Mouse (Mus musculus) urinary bladder, postnatal 36 days (tissue): ENCODE data around the gene Ppia.
A peak's percentile ranks its signal among the peaks of the same experiment; 100 is the strongest.
"Not testable (repeated sequence)": the region's sequence is repeated elsewhere in the genome, so short reads cannot be mapped to it uniquely, and the experiment has no call there.

Source experiments
- DNase-seq, 2 experiments: peaks; one replicate each; pipeline ENCODE4 v3.0.0; 2022; ENCODE audit warnings: low spot score in 2 of 2, mixed read lengths in 1 of 2

Gene Ppia

GRCm38 (mm10) chr11:6404699-6405566, 10.3 kb upstream of the Ppia start:
- DNase-seq = no peak

GRCm38 (mm10) chr11:6405591-6406081, 9.6 kb upstream of the Ppia start:
- DNase-seq = peak in 1 of 2 experiments; percentile 38

GRCm38 (mm10) chr11:6406251-6407161, 8.7 kb upstream of the Ppia start:
- DNase-seq = peak; percentile 67 to 77

DNA sequence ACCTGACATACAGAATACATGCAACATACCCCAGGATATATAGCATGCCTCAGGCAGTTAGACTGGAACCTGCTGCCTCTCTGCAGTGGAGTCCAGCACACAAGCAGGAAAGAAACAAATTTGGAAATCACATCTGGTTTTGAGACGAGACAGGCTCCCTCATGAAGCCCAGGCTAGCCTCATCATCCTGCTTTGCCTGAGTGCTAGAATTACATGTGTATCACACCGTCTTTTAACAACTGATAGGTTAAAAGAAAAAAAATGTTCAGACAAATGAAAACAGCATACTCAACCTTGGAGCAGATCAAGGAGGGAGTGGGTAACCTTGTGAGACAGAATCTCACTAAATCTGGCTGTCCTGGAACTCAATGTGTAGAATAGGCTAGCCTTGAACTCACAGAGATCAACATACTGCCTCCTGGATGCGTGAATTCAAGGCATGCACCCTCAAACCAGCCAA, 8.1 kb upstream of the Ppia start:
- DNase-seq = no peak

- no peak for DNase-seq
Measured at GRCm38 (mm10) chr11:6410050-6410602, 5.1 kb upstream of the Ppia start.

- not testable (repeated sequence) for DNase-seq
Measured at GRCm38 (mm10) chr11:6410755-6411154, 4.5 kb upstream of the Ppia start.

DNA sequence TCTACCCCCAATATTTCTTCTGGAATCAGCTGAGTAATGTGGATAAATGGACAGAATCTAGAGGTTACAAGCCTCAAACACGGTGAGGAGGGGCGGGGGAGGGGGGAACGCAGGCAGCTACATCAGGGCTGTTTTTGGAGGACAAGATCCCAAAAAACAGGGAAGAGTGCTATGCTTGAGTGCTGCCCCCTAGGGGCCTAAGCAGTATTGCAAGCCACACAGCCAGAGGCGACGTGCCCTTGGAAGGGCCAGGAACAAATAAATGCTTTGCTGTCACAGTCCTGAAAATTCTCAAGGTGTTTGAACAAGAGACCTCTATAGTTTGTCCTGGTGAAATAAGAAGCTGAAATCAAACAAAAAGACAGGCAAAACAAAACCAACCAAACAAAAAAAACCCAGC, 3.6 kb upstream of the Ppia start:
- peak; percentile 70 to 72 for DNase-seq

DNA sequence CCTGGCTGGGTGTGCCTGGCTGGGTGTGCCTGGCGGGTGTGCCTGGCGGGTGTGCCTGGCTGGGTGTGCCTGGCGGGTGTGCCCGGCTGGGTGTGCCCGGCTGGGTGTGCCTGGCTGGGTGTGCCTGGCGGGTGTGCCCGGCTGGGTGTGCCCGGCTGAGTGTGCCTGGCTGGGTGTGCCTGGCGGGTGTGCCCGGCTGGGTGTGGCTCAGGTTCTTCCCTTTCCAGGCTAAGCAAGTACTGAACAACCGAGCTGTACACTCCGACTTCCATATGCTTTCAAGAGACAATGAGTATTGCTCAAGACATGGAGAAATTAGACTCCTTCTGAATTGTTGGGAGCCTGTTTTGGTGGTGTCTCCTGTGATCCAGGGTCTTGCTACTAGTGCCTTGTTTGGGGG, 2.0 kb upstream of the Ppia start:
- DNase-seq = no peak

DNA sequence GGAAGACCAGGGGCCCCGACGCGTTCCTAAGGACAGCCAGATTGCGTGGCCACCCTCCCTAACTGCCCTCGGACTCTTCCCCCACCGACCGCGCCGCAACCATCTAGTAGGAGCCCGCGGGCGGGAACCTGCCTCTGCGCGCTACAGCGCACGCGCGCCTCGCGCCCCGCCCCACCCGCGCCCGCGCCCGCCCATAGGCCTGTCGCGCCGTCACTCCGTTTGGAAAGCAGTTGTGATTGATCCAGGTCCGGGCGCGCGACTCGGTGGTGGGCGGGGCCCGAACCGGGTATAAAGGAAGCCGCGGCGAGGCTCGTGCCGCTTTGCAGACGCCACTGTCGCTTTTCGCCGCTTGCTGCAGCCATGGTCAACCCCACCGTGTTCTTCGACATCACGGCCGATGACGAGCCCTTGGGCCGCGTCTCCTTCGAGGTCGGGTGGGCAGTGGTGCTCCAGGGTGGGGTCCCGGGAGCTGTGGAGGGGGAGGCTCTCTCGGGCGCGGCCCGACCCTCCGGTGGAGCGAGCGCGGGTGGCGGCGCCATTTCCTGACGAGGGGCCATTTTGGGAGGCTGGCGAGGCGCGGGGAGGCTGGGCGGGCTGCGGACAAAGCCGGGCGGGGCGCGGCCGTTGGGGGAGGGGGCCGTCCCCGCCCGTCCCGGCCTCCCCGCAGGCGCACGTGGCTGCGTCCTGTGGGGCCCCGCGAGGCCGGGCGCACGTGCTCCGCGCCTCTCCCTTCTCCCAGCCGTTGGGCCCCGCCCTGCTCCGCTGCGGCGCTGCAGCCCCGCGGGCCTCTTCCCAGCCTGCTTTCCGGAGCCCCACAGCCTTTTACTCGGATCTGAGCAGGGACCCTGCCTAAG, 535 bp downstream of the Ppia start:
- DNase-seq = peak; percentile 98 to 100

GRCm38 (mm10) chr11:6416405-6417034, 1.3 kb downstream of the Ppia start:
- peak; percentile 74 to 87 for DNase-seq

GRCm38 (mm10) chr11:6417069-6417468, 1.8 kb downstream of the Ppia start:
- no peak for DNase-seq

DNA sequence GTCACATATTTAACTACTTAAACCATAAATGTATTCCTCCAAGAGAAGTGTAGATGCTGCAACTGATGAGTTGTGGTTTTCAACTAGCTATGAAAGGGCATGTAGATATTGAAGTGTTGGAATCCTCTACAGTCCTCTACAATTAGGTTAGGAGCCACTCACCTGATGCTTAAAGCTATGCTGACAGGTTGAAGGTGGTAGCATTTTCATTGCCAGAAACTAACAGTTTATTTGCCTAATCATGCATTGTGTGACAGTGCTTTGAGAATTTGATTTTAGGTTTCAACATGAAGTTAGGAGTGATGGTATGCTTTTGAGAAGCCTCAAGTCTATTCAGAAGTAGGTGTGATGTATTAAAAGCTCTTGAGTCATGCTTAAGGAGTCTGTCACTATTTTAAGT, 2.2 kb downstream of the Ppia start:
- no peak for DNase-seq

DNA sequence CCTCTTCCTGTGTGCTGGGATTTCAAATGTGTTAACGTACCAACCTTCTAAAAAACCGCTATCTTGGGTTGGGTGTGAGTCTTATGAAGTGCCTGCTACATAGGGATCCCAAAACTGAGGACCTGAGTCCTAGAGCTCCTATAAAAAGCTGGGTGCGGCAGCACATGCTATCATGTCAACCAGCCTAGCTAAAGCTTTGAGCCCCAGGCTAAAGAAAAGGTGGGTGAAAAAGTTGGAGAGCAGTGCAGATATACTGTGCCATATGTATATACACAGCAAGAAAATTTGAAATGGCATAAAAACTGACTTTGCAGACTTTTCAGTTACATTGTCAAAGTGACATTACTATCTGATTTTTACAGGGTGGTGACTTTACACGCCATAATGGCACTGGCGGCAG, 3.5 kb downstream of the Ppia start:
- no peak for DNase-seq

DNA sequence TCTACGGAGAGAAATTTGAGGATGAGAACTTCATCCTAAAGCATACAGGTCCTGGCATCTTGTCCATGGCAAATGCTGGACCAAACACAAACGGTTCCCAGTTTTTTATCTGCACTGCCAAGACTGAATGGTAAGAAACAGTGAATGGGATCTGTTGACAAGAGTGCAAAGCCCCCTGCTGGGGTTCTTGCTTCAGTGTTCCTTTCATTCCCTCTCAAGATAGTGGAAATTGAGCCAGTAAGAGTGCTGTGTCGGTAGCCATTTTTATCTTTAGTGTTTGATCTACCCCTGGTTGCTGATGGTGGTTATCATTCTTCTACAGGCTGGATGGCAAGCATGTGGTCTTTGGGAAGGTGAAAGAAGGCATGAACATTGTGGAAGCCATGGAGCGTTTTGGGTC, 3.9 kb downstream of the Ppia start:
- not testable (repeated sequence) for DNase-seq

DNA sequence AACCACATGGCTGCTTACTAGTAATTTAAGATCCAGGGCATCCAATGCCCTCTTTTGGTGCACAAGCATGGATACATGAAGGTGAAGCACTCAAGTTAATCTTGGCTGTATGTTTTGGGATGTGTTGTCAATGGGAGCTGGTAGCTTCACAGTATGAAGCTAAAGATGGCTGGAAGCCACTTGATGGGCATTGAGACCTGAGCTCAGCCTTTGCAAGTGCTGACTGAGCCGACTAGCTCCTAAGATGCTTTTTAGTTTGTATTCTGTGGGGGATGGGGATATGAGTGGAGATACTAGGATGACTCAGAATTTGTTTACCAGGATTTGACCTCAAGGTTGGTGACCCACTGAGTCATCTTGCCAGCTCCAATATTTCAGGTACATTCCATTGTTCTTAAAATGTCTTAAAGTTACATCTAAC, 5.0 kb downstream of the Ppia start:
- DNase-seq = no peak

GRCm38 (mm10) chr11:6420722-6421350, 5.6 kb downstream of the Ppia start:
- DNase-seq = no peak

DNA sequence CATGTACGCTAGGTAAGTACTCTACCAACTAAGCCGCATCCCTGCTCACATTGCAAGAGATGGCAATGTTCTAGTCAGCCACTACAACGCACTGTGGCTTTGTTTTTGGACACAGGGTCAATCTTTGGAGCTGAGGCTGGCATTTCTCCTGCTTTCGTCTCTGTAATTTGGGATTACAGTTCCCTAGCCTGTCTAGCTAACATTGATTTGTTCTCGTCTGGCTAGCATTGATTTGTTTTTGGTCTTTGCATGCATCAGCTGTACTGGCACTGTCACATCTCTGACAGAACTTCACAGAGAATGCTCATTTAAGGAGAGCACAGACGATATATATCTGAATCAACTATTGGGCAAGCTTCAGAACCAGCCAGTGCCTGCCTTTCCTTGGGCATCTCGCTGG, 14.9 kb downstream of the Ppia start:
- DNase-seq = no peak

DNA sequence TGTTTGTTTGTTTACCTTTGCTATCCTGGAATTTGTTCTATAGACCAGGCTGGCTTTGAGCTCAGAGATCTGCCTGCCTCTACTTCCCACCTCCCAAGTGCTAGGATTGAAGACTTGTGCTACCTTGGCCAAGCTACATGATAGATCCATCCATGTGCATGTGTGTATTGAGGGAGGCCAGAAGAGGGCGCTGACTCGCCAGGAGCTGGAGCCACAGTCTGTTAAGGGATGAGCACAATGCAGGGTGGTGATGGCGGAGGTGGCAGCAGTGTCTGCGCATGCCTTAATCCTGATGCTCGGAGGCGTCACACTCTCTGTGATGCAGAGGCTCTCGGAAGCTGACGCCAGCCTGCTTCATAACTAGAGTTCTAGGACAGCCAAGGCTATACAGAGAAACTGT, 21.2 kb downstream of the Ppia start:
- DNase-seq = peak in 1 of 2 experiments; percentile 31

- no peak for DNase-seq
Measured at GRCm38 (mm10) chr11:6437667-6438066, 22.4 kb downstream of the Ppia start.

GRCm38 (mm10) chr11:6440171-6440570, 24.9 kb downstream of the Ppia start:
- DNase-seq = no peak
